Mouse (Mus musculus) stomach, embryonic 15.5 days (tissue): ENCODE results near the gene Trim17. TPM values are rescaled to one million over a fixed set of nuclear protein-coding genes. Genes with fewer than 3 reads are reported as not detected.

ENCODE experiments used
- ATAC-seq: fragments of 200-750 bp; cut with Nextera tagmentation; 2 replicates; pipeline ENCODE4 v1.8.0; 2017; ENCODE audit warnings: low read depth, moderate number of reproducible peaks, moderate TSS enrichment; ENCODE audit not compliant: insufficient read depth, low FRiP score
- H3K27ac ChIP-seq: fragments of 300-500 bp; sonication (generic); 2 replicates; pipeline ENCODE4 v1.5.1; 2015; ENCODE audit warnings: mild to moderate bottlenecking, inconsistent platforms
- H3K27me3 ChIP-seq: fragments of 300-500 bp; sonication (generic); replicated peaks from 2 replicates; pipeline ENCODE4 v1.6.1; 2015; ENCODE audit warnings: inconsistent platforms
- H3K36me3 ChIP-seq: fragments of 300-500 bp; sonication (generic); 2 replicates; pipeline ENCODE4 v1.6.1; 2015; ENCODE audit warnings: inconsistent platforms
- H3K4me1 ChIP-seq: fragments of 300-500 bp; sonication (generic); 2 replicates; pipeline ENCODE4 v1.6.1; 2015; ENCODE audit warnings: inconsistent platforms
- H3K4me2 ChIP-seq: fragments of 300-500 bp; sonication (generic); 2 replicates; pipeline ENCODE4 v1.6.1; 2015; ENCODE audit warnings: mild to moderate bottlenecking, inconsistent platforms
- H3K4me3 ChIP-seq: fragments of 300-500 bp; sonication (generic); replicated peaks from 2 replicates; pipeline ENCODE4 v1.5.1; 2015; ENCODE audit warnings: inconsistent platforms
- H3K9ac ChIP-seq: fragments of 300-500 bp; sonication (generic); 2 replicates; pipeline ENCODE4 v1.6.1; 2015; ENCODE audit warnings: inconsistent platforms
- H3K9me3 ChIP-seq: fragments of 300-500 bp; sonication (generic); 2 replicates; pipeline ENCODE4 v1.6.1; 2016; ENCODE audit warnings: inconsistent platforms
- WGBS: fragments of 180-500 bp; shearing (Covaris S2); methylation state at CpG from one replicate; pipeline ENCODE4 v1.1.7; 2015; 5-methylcytosine and 5-hydroxymethylcytosine counted together
- polyA plus RNA-seq: library from polyadenylated mRNA; unstranded; fragments of >200 nt; fragmentation: Nextera tagmentation; extraction: Ambion mirVana; gene quantifications from 2 replicates; pipeline ENCODE4 v1.2.1, GENCODE M21; 2015

Trim17 gene
- polyA plus RNA-seq, 1 experiment from 2014 or later = 0.19 TPM

GRCm38 (mm10) chr11:58959186-58959825 lies 4.8 kb downstream of the Trim17 start:
- peaks cover 24% of the 10 kb centered on the region for H3K4me1 ChIP-seq
- peak overlapping the region; percentile 42 for H3K4me3 ChIP-seq
- H3K36me3 ChIP-seq = peaks cover 8% of the 10 kb centered on the region; the same call in 1 of the 2 replicates
- peak overlapping the region; percentile 21; the same call in 1 of the 2 replicates for H3K27ac ChIP-seq
- ATAC-seq = no peak
- no peaks in the 10 kb centered on the region for H3K9me3 ChIP-seq
- peak overlapping the region; percentile 73 for H3K4me2 ChIP-seq
- H3K27me3 ChIP-seq = peaks cover 8% of the 10 kb centered on the region; the same call in 1 of the 2 replicates
- WGBS = 32% methylated on average over 15 of the region's 15 CpGs
- no peak overlapping the region for H3K9ac ChIP-seq

GRCm38 (mm10) chr11:58959921-58960465 lies 5.5 kb downstream of the Trim17 start:
- peaks cover 8% of the 10 kb centered on the region; the same call in 1 of the 2 replicates for H3K36me3 ChIP-seq
- H3K4me1 ChIP-seq = peaks cover 24% of the 10 kb centered on the region
- H3K27me3 ChIP-seq = peaks cover 8% of the 10 kb centered on the region; the same call in 1 of the 2 replicates
- 4% methylated on average over 40 of the region's 40 CpGs for WGBS
- peak; percentile 86 for ATAC-seq
- H3K4me2 ChIP-seq = peak overlapping the region; percentile 73
- H3K4me3 ChIP-seq = peak overlapping the region; percentile 42
- no peak overlapping the region; the same call in 1 of the 2 replicates for H3K9ac ChIP-seq
- H3K9me3 ChIP-seq = no peaks in the 10 kb centered on the region
- peak overlapping the region; percentile 21; the same call in 1 of the 2 replicates for H3K27ac ChIP-seq

- Histone ChIP-seq H3K4me2 (no peak overlapping the region), H3K27me3 (peaks cover 8% of the 10 kb centered on the region; the same call in 1 of the 2 replicates), H3K27ac (no peak overlapping the region), H3K9me3 (no peaks in the 10 kb centered on the region), H3K9ac (no peak overlapping the region), H3K36me3 (peaks cover 8% of the 10 kb centered on the region; the same call in 1 of the 2 replicates), H3K4me3 (no peak overlapping the region), H3K4me1 (peaks cover 24% of the 10 kb centered on the region)
- no peak for ATAC-seq
- 58% methylated on average over 50 of the region's 50 CpGs for WGBS
Observed at GRCm38 (mm10) chr11:58961364-58962177, 7.1 kb downstream of the Trim17 start.

- Histone ChIP-seq H3K27me3 (peaks cover 8% of the 10 kb centered on the region; the same call in 1 of the 2 replicates), H3K27ac (no peak overlapping the region), H3K4me3 (no peak overlapping the region), H3K4me2 (0 out of 2 replicates have a peak overlapping the region, but pooled peaks have one; percentile 3), H3K36me3 (no peaks in the 10 kb centered on the region), H3K9ac (no peak overlapping the region), H3K4me1 (0 out of 2 replicates have a peak, but pooled peaks cover 11% of the 10 kb centered on the region), H3K9me3 (no peaks in the 10 kb centered on the region)
- no peak for ATAC-seq
- WGBS = 35% methylated on average over 17 of the region's 17 CpGs
Observed at GRCm38 (mm10) chr11:58963543-58963942, 9.1 kb downstream of the Trim17 start.

- peaks cover 8% of the 10 kb centered on the region; the same call in 1 of the 2 replicates for H3K27me3 ChIP-seq
- H3K36me3 ChIP-seq = no peaks in the 10 kb centered on the region
- H3K9me3 ChIP-seq = no peaks in the 10 kb centered on the region
- H3K4me1 ChIP-seq = 0 out of 2 replicates have a peak, but pooled peaks cover 9% of the 10 kb centered on the region
- ATAC-seq = no peak
- 88% methylated on average over 7 of the region's 7 CpGs for whole genome bisulfite sequencing
- no peak overlapping the region for H3K9ac ChIP-seq
- H3K4me2 ChIP-seq = no peak overlapping the region
- no peak overlapping the region for H3K27ac ChIP-seq
- no peak overlapping the region for H3K4me3 ChIP-seq
Observed at GRCm38 (mm10) chr11:58964216-58964615, 9.7 kb downstream of the Trim17 start.

GRCm38 (mm10) chr11:58965001-58965760 lies 10.7 kb downstream of the Trim17 start:
- Histone ChIP-seq H3K4me3 (no peak overlapping the region), H3K9ac (no peak overlapping the region), H3K36me3 (no peaks in the 10 kb centered on the region), H3K4me2 (no peak overlapping the region), H3K9me3 (no peaks in the 10 kb centered on the region), H3K27ac (no peak overlapping the region), H3K27me3 (peaks cover 8% of the 10 kb centered on the region; the same call in 1 of the 2 replicates), H3K4me1 (0 out of 2 replicates have a peak, but pooled peaks cover 11% of the 10 kb centered on the region)
- 44% methylated on average over 12 of the region's 12 CpGs for WGBS
- ATAC-seq = no peak

- 0 out of 2 replicates have a peak, but pooled peaks cover 12% of the 10 kb centered on the region for H3K4me1 ChIP-seq
- ATAC-seq = no peak
- no peak overlapping the region for H3K9ac ChIP-seq
- 95% methylated on average over 1 of the region's 1 CpGs for WGBS
- H3K9me3 ChIP-seq = no peaks in the 10 kb centered on the region
- no peak overlapping the region for H3K4me2 ChIP-seq
- H3K27ac ChIP-seq = no peak overlapping the region
- no peaks in the 10 kb centered on the region for H3K27me3 ChIP-seq
- no peak overlapping the region for H3K4me3 ChIP-seq
- H3K36me3 ChIP-seq = no peaks in the 10 kb centered on the region
Observed at GRCm38 (mm10) chr11:58967346-58967745, 12.9 kb downstream of the Trim17 start.

GRCm38 (mm10) chr11:58968551-58968950 lies 14.1 kb downstream of the Trim17 start:
- H3K9ac ChIP-seq = no peak overlapping the region
- H3K27ac ChIP-seq = no peak overlapping the region
- 0 out of 2 replicates have a peak, but pooled peaks cover 8% of the 10 kb centered on the region for H3K4me1 ChIP-seq
- 70% methylated on average over 7 of the region's 7 CpGs for WGBS
- H3K4me2 ChIP-seq = no peak overlapping the region
- ATAC-seq = no peak
- no peak overlapping the region for H3K4me3 ChIP-seq
- no peaks in the 10 kb centered on the region for H3K9me3 ChIP-seq
- no peaks in the 10 kb centered on the region for H3K36me3 ChIP-seq
- H3K27me3 ChIP-seq = no peaks in the 10 kb centered on the region

GRCm38 (mm10) chr11:58969027-58969426 lies 14.5 kb downstream of the Trim17 start:
- Histone ChIP-seq H3K9ac (no peak overlapping the region), H3K4me3 (no peak overlapping the region), H3K4me1 (0 out of 2 replicates have a peak, but pooled peaks cover 7% of the 10 kb centered on the region), H3K27ac (no peak overlapping the region), H3K9me3 (no peaks in the 10 kb centered on the region), H3K27me3 (no peaks in the 10 kb centered on the region), H3K36me3 (no peaks in the 10 kb centered on the region), H3K4me2 (no peak overlapping the region)
- WGBS = 74% methylated on average over 8 of the region's 8 CpGs
- no peak for ATAC-seq

GRCm38 (mm10) chr11:58969659-58970058 lies 15.2 kb downstream of the Trim17 start:
- H3K27ac ChIP-seq = no peak overlapping the region
- no peak for ATAC-seq
- H3K4me3 ChIP-seq = no peak overlapping the region
- 0 out of 2 replicates have a peak, but pooled peaks cover 7% of the 10 kb centered on the region for H3K4me1 ChIP-seq
- 57% methylated on average over 6 of the region's 6 CpGs for WGBS
- H3K36me3 ChIP-seq = no peaks in the 10 kb centered on the region
- no peak overlapping the region for H3K4me2 ChIP-seq
- no peaks in the 10 kb centered on the region for H3K9me3 ChIP-seq
- no peak overlapping the region for H3K9ac ChIP-seq
- H3K27me3 ChIP-seq = no peaks in the 10 kb centered on the region
